Mouse (Mus musculus) cerebellum, adult (tissue): Measurements from ENCODE around the gene Gm13084.
"Not testable (repeated sequence)": the region's sequence is repeated elsewhere in the genome, so short reads cannot be mapped to it uniquely, and the experiment has no call there.

ENCODE experiments used
- ATAC-seq: cut with Nextera tagmentation; 2 replicates; pipeline ENCODE4 v1.9.2; 2017; ENCODE audit warnings: mild to moderate bottlenecking, moderate library complexity, mixed read lengths; ENCODE audit not compliant: insufficient number of reproducible peaks, low FRiP score, low TSS enrichment

The Gm13084 gene

GRCm38 (mm10) chr4:143815993-143816392 is at the start of gene Gm13084:
Gene Gm13084 (minus strand): TSS chr4:143816093.
- no peak for ATAC-seq

GRCm38 (mm10) chr4:143846197-143846596 is 30.3 kb upstream of the Gm13084 start, which contains the start of gene Gm13103:
Gene Gm13103 (plus strand): TSS chr4:143846497.
- ATAC-seq: not testable (repeated sequence)

GRCm38 (mm10) chr4:143789052-143789451 is 26.8 kb downstream of the Gm13084 start, which contains the start of gene Gm13023:
Gene Gm13023 (plus strand): TSS chr4:143789352.
- not testable (repeated sequence) for ATAC-seq
